Mouse (Mus musculus) midbrain, embryonic 14.5 days (tissue): ENCODE data around the gene Catsperg1. TPM values are rescaled to one million over a fixed set of nuclear protein-coding genes. Genes with fewer than 3 reads are reported as not detected.
A peak's percentile ranks its signal among the peaks of the same experiment; 100 is the strongest.

Experiments
- ATAC-seq: fragments of 200-750 bp; cut with Nextera tagmentation; 2 replicates; pipeline ENCODE4 v1.8.0; 2017; ENCODE audit warnings: moderate number of reproducible peaks, moderate library complexity; ENCODE audit not compliant: low FRiP score, low TSS enrichment
- DNase-seq: peaks from one replicate; pipeline ENCODE4 v3.0.0-alpha.2; 2015
- H3K27ac ChIP-seq: fragments of 300-500 bp; sonication (generic); replicated peaks from 2 replicates; pipeline ENCODE4 v1.5.1; 2014; ENCODE audit warnings: mild to moderate bottlenecking, low read depth, low read length, moderate library complexity
- H3K27me3 ChIP-seq: fragments of 300-500 bp; sonication (generic); 2 replicates; pipeline ENCODE4 v1.6.1; 2014; ENCODE audit warnings: low read length, control low read depth, mixed read lengths; ENCODE audit not compliant: control insufficient read depth, insufficient read depth
- H3K36me3 ChIP-seq: fragments of 300-500 bp; sonication (generic); 2 replicates; pipeline ENCODE4 v1.6.1; 2014; ENCODE audit warnings: low read length, control low read depth; ENCODE audit not compliant: control insufficient read depth, insufficient read depth
- H3K4me1 ChIP-seq: fragments of 300-500 bp; sonication (generic); 2 replicates; pipeline ENCODE4 v1.6.1; 2014; ENCODE audit warnings: mild to moderate bottlenecking, antibody characterized with exemption, low read length, control low read depth; ENCODE audit not compliant: control insufficient read depth, insufficient read depth
- H3K4me2 ChIP-seq: fragments of 300-500 bp; sonication (generic); 2 replicates; pipeline ENCODE4 v1.6.1; 2014; ENCODE audit warnings: mild to moderate bottlenecking, low read length, moderate library complexity
- H3K4me3 ChIP-seq: fragments of 300-500 bp; sonication (generic); replicated peaks from 2 replicates; pipeline ENCODE4 v1.5.1; 2014; ENCODE audit warnings: low read depth, low read length
- H3K9ac ChIP-seq: fragments of 300-500 bp; sonication (generic); replicated peaks from 2 replicates; pipeline ENCODE4 v1.6.1; 2014; ENCODE audit warnings: mild to moderate bottlenecking, low read length, moderate library complexity
- H3K9me3 ChIP-seq: fragments of 300-500 bp; sonication (generic); 2 replicates; pipeline ENCODE4 v1.6.1; 2016; ENCODE audit warnings: low read length, control low read depth, mixed read lengths; ENCODE audit not compliant: control insufficient read depth
- WGBS: fragments of 180-500 bp; shearing (Covaris S2); extraction: QIAGEN DNeasy Blood & Tissue Kit; methylation state at CpG from one replicate; pipeline ENCODE4 v1.1.7; 2014; 5-methylcytosine and 5-hydroxymethylcytosine counted together
- polyA plus RNA-seq: library from polyadenylated mRNA; unstranded; fragments of >200 nt; fragmentation: Nextera tagmentation; extraction: Ambion mirVana; gene quantifications from 2 replicates; pipeline ENCODE4 v1.2.1, GENCODE M21; 2014

The Catsperg1 gene
- polyA plus RNA-seq, result 3.6 TPM in 2 replicates

- DNase-seq, result peak; percentile 82
- peak within 1 kb of the TSS; percentile 70 for H3K27ac ChIP-seq
These were observed at the start of gene Catsperg1 for GRCm38 (mm10) chr7:29213675-29214082. Gene Catsperg1 (minus strand): TSS chr7:29214035.

GRCm38 (mm10) chr7:29262151-29262550 is 48.3 kb upstream of the Catsperg1 start:
- Histone ChIP-seq H3K4me1 (peaks cover 6% of the 10 kb centered on the region; the same call in 1 of the 2 replicates), H3K4me2 (no peak overlapping the region), H3K27ac (no peak overlapping the region), H3K9me3 (no peaks in the 10 kb centered on the region), H3K9ac (no peak overlapping the region), H3K27me3 (no peaks in the 10 kb centered on the region), H3K4me3 (no peak overlapping the region), H3K36me3 (0 out of 2 replicates have a peak, but pooled peaks cover 5% of the 10 kb centered on the region)
- WGBS, result 84% methylated on average over 6 of the region's 6 CpGs
- no peak for DNase-seq
- ATAC-seq, result no peak

More at GRCm38 (mm10) chr7:29213675-29214082, at the start of gene Catsperg1:
- Histone ChIP-seq H3K4me1 (0 out of 2 replicates have a peak, but pooled peaks cover 6% of the 10 kb centered on the region), H3K9ac (no peak within 1 kb of the TSS; the same call in 1 of the 2 replicates), H3K4me2 (peak within 1 kb of the TSS; percentile 52), H3K27me3 (no peaks in the 10 kb centered on the region), H3K9me3 (no peaks in the 10 kb centered on the region), H3K4me3 (peak within 1 kb of the TSS; percentile 24), H3K36me3 (no peaks in the 10 kb centered on the region)
- WGBS, result 2% methylated on average over 20 of the region's 20 CpGs
- ATAC-seq, result peak; percentile 77

- ATAC-seq, result peak; percentile 37; the same call in 1 of the 2 replicates
These were observed 46.2 kb upstream of the Catsperg1 start for GRCm38 (mm10) chr7:29259781-29260730.

GRCm38 (mm10) chr7:29257368-29257767 is 43.5 kb upstream of the Catsperg1 start:
- Histone ChIP-seq H3K9me3 (no peaks in the 10 kb centered on the region), H3K4me2 (no peak overlapping the region), H3K27ac (no peak overlapping the region), H3K27me3 (no peaks in the 10 kb centered on the region), H3K9ac (no peak overlapping the region), H3K36me3 (0 out of 2 replicates have a peak, but pooled peaks cover 5% of the 10 kb centered on the region), H3K4me1 (peaks cover 6% of the 10 kb centered on the region; the same call in 1 of the 2 replicates), H3K4me3 (no peak overlapping the region)
- DNase-seq, result no peak
- 92% methylated on average over 1 of the region's 1 CpGs for WGBS
- no peak for ATAC-seq

More at GRCm38 (mm10) chr7:29259781-29260730, 46.2 kb upstream of the Catsperg1 start:
- H3K9ac ChIP-seq, result no peak overlapping the region
- DNase-seq, result peak; percentile 22
- peaks cover 6% of the 10 kb centered on the region; the same call in 1 of the 2 replicates for H3K4me1 ChIP-seq
- 0 out of 2 replicates have a peak, but pooled peaks cover 5% of the 10 kb centered on the region for H3K36me3 ChIP-seq
- H3K4me2 ChIP-seq, result no peak overlapping the region
- no peaks in the 10 kb centered on the region for H3K27me3 ChIP-seq
- 62% methylated on average over 10 of the region's 10 CpGs for WGBS
- no peaks in the 10 kb centered on the region for H3K9me3 ChIP-seq
- H3K27ac ChIP-seq, result 0 out of 2 replicates have a peak overlapping the region, but pooled peaks have one; percentile 32
- H3K4me3 ChIP-seq, result no peak overlapping the region

GRCm38 (mm10) chr7:29255875-29256274 is 42.0 kb upstream of the Catsperg1 start:
- Histone ChIP-seq H3K27ac (no peak overlapping the region), H3K36me3 (0 out of 2 replicates have a peak, but pooled peaks cover 5% of the 10 kb centered on the region), H3K4me3 (no peak overlapping the region), H3K4me2 (no peak overlapping the region), H3K9ac (no peak overlapping the region), H3K4me1 (peaks cover 6% of the 10 kb centered on the region; the same call in 1 of the 2 replicates), H3K9me3 (no peaks in the 10 kb centered on the region), H3K27me3 (no peaks in the 10 kb centered on the region)
- WGBS, result 85% methylated on average over 4 of the region's 4 CpGs
- DNase-seq (no peak), ATAC-seq (no peak)

DNA sequence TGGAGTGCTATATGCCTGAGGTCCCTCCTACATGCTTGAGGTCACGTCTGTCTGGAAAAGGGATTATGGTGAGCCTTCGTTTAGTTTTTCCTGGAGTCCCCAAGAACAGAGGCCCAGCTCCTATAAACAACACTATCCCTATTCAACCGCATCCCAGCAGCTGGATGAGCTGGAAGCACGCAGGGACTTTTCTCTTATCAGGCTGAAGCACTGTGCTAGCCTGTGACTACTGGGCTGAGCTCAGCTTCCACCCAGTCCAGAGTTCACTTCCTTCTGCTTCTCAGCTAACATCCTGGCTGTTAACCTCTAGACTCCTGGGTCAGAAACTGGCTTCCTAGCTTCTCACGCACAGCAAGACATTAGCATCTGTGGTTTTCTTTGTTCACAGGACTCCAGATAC is 40.0 kb upstream of the Catsperg1 start:
- ATAC-seq, result no peak

DNA sequence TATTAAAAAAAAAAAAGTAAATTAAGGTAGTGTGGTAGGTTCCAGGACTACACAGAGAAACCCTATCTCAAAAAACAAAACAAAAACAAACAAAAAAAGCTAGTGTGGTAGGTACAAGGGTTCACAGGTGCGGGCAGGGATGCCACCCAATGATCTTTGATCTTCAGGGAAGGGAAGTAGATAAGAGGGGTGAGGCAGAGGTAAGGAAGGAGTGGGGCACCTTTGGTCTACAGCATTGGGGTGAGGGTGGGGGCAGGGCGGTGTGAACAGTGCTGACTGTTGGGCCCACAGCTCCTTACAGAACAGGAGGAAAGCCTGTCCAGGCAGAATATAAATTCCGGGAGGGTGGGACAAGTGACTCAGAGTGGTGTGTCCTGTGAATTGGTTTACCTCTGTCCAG is 37.3 kb upstream of the Catsperg1 start:
- Histone ChIP-seq H3K4me1 (no peaks in the 10 kb centered on the region), H3K9me3 (no peaks in the 10 kb centered on the region), H3K4me3 (no peak overlapping the region), H3K27ac (no peak overlapping the region), H3K9ac (no peak overlapping the region), H3K4me2 (no peak overlapping the region), H3K36me3 (0 out of 2 replicates have a peak, but pooled peaks cover 4% of the 10 kb centered on the region), H3K27me3 (peaks cover 17% of the 10 kb centered on the region)
- WGBS, result 92% methylated on average over 3 of the region's 3 CpGs
- no peak for DNase-seq
- no peak for ATAC-seq

More for the DNA sequence above, 40.0 kb upstream of the Catsperg1 start:
- Histone ChIP-seq H3K27me3 (0 out of 2 replicates have a peak, but pooled peaks cover 2% of the 10 kb centered on the region), H3K27ac (no peak overlapping the region), H3K4me1 (no peaks in the 10 kb centered on the region), H3K4me2 (no peak overlapping the region), H3K9me3 (no peaks in the 10 kb centered on the region), H3K36me3 (0 out of 2 replicates have a peak, but pooled peaks cover 5% of the 10 kb centered on the region), H3K9ac (no peak overlapping the region), H3K4me3 (no peak overlapping the region)
- WGBS, result 49% methylated on average over 5 of the region's 5 CpGs
- no peak for DNase-seq

DNA sequence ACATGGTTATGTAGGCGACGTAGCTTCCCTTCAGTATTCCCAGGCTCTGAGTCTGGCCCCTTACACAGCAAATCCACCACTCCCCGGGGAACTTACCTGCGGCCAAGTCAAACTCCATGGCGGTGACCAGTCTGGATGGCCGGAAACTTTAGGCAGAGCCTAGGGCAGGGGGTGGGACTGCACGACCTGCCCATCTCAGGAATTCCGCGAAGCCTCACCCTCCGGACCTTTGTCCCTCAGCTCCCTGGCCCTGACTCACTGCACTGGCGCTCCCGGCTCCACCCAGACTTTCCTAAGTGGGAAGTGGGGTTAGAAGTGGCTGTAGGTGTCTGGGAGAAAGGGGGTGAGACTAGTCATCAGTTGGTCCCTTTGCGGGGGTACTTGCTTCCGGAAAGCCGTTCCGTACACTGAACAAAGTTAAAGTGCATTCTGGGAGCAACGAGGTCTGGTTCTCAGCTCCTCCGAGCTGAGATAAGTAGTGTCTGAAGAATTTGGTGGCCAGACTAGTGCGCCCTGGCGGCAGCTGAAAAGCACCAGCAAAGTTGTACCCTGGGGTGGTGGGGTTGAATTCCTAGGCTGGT is 34.5 kb upstream of the Catsperg1 start, which contains the start of gene 2200002D01Rik:
TSS of gene 2200002D01Rik (minus strand) at position 206 of the 581 bp plus-strand sequence.
- no peaks in the 10 kb centered on the region for H3K9me3 ChIP-seq
- H3K4me3 ChIP-seq, result peak within 1 kb of the TSS; percentile 7; the same call in 1 of the 2 replicates
- H3K27me3 ChIP-seq, result peaks cover 17% of the 10 kb centered on the region
- H3K9ac ChIP-seq, result 0 out of 2 replicates have a peak within 1 kb of the TSS, but pooled peaks have one; percentile 26
- H3K4me1 ChIP-seq, result no peaks in the 10 kb centered on the region
- peaks cover 17% of the 10 kb centered on the region for H3K36me3 ChIP-seq
- H3K27ac ChIP-seq, result no peak within 1 kb of the TSS
- H3K4me2 ChIP-seq, result peak within 1 kb of the TSS; percentile 35
- WGBS, result 13% methylated on average over 20 of the region's 20 CpGs
- ATAC-seq (no peak), DNase-seq (no peak)
